Mouse (Mus musculus) CD4-positive, CD25-positive, alpha-beta regulatory T cell, adult 4 months (primary cell): ENCODE results near the gene Gm21118. TPM values are rescaled to one million over a fixed set of nuclear protein-coding genes. Genes with fewer than 3 reads are reported as not detected.
"Not testable (repeated sequence)": the region's sequence is repeated elsewhere in the genome, so short reads cannot be mapped to it uniquely, and the experiment has no call there.

Source experiments
- ATAC-seq: one replicate; pipeline ENCODE4 v1.8.0; 2017
- polyA plus RNA-seq, 2 experiments: library from polyadenylated mRNA; unstranded; fragments of 100-300 nt; shearing (Covaris generic); gene quantifications; one replicate each; pipeline ENCODE4 v1.2.1; 2017

The Gm21118 gene
- polyA plus RNA-seq: not detected

GRCm38 (mm10) chrY:70273542-70273941, at the start of gene Gm21118:
Gene Gm21118 (minus strand): TSS chrY:70273642.
- ATAC-seq: not testable (repeated sequence)

- ATAC-seq: not testable (repeated sequence)
Measured at GRCm38 (mm10) chrY:70303187-70303586, 29.7 kb upstream of the Gm21118 start, which contains the start of the genes Gm29423 and Gm29644. Gene Gm29423 (minus strand): TSS chrY:70303287. Gene Gm29644 (minus strand): TSS chrY:70303343.

Other genes starting within 250 kb of the Gm21118 start
- gene Gm29423, start 29.6 kb upstream of the Gm21118 start, polyA plus RNA-seq: not detected
- gene Gm29644, start 29.7 kb upstream of the Gm21118 start, polyA plus RNA-seq: not detected
- not detected for gene Gm20888, start 168.2 kb upstream of the Gm21118 start, polyA plus RNA-seq